Mouse (Mus musculus): Measurements from ENCODE around the gene Sucla2.

Gene Sucla2

GRCm38 (mm10) chr14:73524766-73525448 is at the start of gene Sucla2:
Gene Sucla2, plus strand, starts transcription at chr14:73525319.
- DNase-seq (ENCODE audit: low read depth, low spot score), result peak; percentile 89

GRCm38 (mm10) chr14:73475506-73475905 is 49.6 kb upstream of the Sucla2 start:
- no peak for DNase-seq (ENCODE audit: low read depth, low spot score)

GRCm38 (mm10) chr14:73476361-73476934 is 48.7 kb upstream of the Sucla2 start:
- no peak for DNase-seq (ENCODE audit: low read depth, low spot score)

- no peak for DNase-seq (ENCODE audit: low read depth, low spot score)
These were observed 48.0 kb upstream of the Sucla2 start for GRCm38 (mm10) chr14:73477077-73477476.

GRCm38 (mm10) chr14:73478321-73478720 is 46.8 kb upstream of the Sucla2 start:
- no peak for DNase-seq (ENCODE audit: low read depth, low spot score)

- DNase-seq (ENCODE audit: low read depth, low spot score), result no peak
These were observed 45.3 kb upstream of the Sucla2 start for GRCm38 (mm10) chr14:73479771-73480170.

- DNase-seq (ENCODE audit: low read depth, low spot score), result no peak
These were observed 41.4 kb upstream of the Sucla2 start for GRCm38 (mm10) chr14:73483516-73484229.

- DNase-seq (ENCODE audit: low read depth, low spot score), result no peak
These were observed 40.6 kb upstream of the Sucla2 start for GRCm38 (mm10) chr14:73484366-73485110.

GRCm38 (mm10) chr14:73486641-73487040 is 38.5 kb upstream of the Sucla2 start:
- no peak for DNase-seq (ENCODE audit: low read depth, low spot score)

- no peak for DNase-seq (ENCODE audit: low read depth, low spot score)
These were observed 31.8 kb upstream of the Sucla2 start for GRCm38 (mm10) chr14:73493356-73493755.

- DNase-seq (ENCODE audit: low read depth, low spot score), result no peak
These were observed 31.0 kb upstream of the Sucla2 start for GRCm38 (mm10) chr14:73494122-73494521.

GRCm38 (mm10) chr14:73495753-73496152 is 29.4 kb upstream of the Sucla2 start:
- no peak for DNase-seq (ENCODE audit: low read depth, low spot score)

GRCm38 (mm10) chr14:73501283-73501682 is 23.8 kb upstream of the Sucla2 start:
- DNase-seq (ENCODE audit: low read depth, low spot score), result no peak

GRCm38 (mm10) chr14:73501721-73502120 is 23.4 kb upstream of the Sucla2 start:
- no peak for DNase-seq (ENCODE audit: low read depth, low spot score)

GRCm38 (mm10) chr14:73502591-73503184 is 22.4 kb upstream of the Sucla2 start:
- peak; percentile 50 for DNase-seq (ENCODE audit: low read depth, low spot score)

- no peak for DNase-seq (ENCODE audit: low read depth, low spot score)
These were observed 21.7 kb upstream of the Sucla2 start for GRCm38 (mm10) chr14:73503237-73503933.

- no peak for DNase-seq (ENCODE audit: low read depth, low spot score)
These were observed 18.8 kb upstream of the Sucla2 start for GRCm38 (mm10) chr14:73506283-73506682.

- DNase-seq (ENCODE audit: low read depth, low spot score), result no peak
These were observed 17.9 kb upstream of the Sucla2 start for GRCm38 (mm10) chr14:73507200-73507599.

GRCm38 (mm10) chr14:73507702-73508376 is 17.3 kb upstream of the Sucla2 start:
- no peak for DNase-seq (ENCODE audit: low read depth, low spot score)

- DNase-seq (ENCODE audit: low read depth, low spot score), result no peak
These were observed 16.3 kb upstream of the Sucla2 start for GRCm38 (mm10) chr14:73508630-73509395.

Measured in brain, embryonic 18.5 days (tissue).